In the genomic region with DNA sequence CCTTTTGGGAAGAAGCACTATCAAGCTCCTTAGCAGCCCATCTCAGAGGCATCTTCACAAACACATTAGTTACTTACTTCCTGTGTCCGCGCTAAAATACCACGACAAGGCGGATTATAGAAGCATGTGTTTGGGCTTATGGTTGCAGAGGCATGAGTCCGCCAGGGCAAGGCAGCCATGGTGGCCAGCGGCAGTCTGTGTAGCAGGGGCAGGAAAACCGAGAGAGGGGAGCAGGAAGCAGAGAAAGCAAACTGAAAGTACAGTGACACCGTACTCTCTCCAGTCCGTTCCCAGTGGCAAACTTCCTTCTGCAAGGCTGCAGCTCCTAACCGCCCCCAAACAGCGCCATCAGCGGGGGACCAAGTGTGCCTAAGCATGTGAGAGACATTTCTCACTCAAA, we compare ENCODE assay signal across 12 mouse cellular contexts. TPM values are rescaled to one million over a fixed set of nuclear protein-coding genes. Genes with fewer than 3 reads are reported as not detected.
DNase-seq lines count a peak whose midpoint lies in the region; ATAC-seq and TF ChIP-seq lines count a peak whose summit lies in the region.
"Had no signal": no experiment of that assay in that cellular context is flagged by ENCODE, and none has a peak within 500 bp of the region (broad histone marks: within the 10 kb centered on the region; RNA-seq: fewer than 3 reads in every experiment).

No protein-coding gene starts in this region.

- TF ChIP-seq EP300 in heart, adult 2 months (IDR thresholded peaks at IDR 0.05; ENCODE audit: insufficient read depth, low read depth, low read length) = no peak
- TF ChIP-seq EP300 in liver, embryonic 14.5 days (IDR thresholded peaks at IDR 0.05; ENCODE audit: low read depth) = no peak
- no peak for TF ChIP-seq EP300 in stomach, postnatal 0 days (optimal IDR thresholded peaks at IDR 0.05)

- DNase-seq in heart, adult 2 months = peak in 1 of 2 experiments; percentile 44
- DNase-seq in heart, postnatal 36 days = no peak
- DNase-seq in spleen, adult 2 months (ENCODE audit: low read depth in 1 of 2, low spot score in 2 of 2) = no peak
- DNase-seq in spleen, postnatal 36 days (ENCODE audit: low spot score in 2 of 2) = no peak
- DNase-seq in liver, embryonic 14.5 days (ENCODE audit: low read depth in 3 of 3, low spot score in 3 of 3) = no peak
- no peak for DNase-seq in stomach, postnatal 0 days (ENCODE audit: low spot score)
- no peak for DNase-seq in layer of hippocampus, adult 9-11 months
- no peak for DNase-seq in gastrocnemius, postnatal 4 days (ENCODE audit: low spot score in 2 of 2)
- DNase-seq: kidney, adult 8-10 months; right cerebral cortex, postnatal 4 days had no signal

- no peaks in the 10 kb centered on the region; the same call in 1 of the 2 replicates for H3K36me3 ChIP-seq in heart, adult 2 months (ENCODE audit: control insufficient read depth, insufficient read depth, low read length)
- H3K36me3 ChIP-seq in spleen, adult 2 months (ENCODE audit: control insufficient read depth, insufficient read depth, low read length) = no peaks in the 10 kb centered on the region
- H3K36me3 ChIP-seq in liver, embryonic 14.5 days (replicated peaks; ENCODE audit: control insufficient read depth, insufficient read depth, low read depth) = no peaks in the 10 kb centered on the region
- no peaks in the 10 kb centered on the region for H3K36me3 ChIP-seq in stomach, postnatal 0 days (ENCODE audit: control insufficient read depth, insufficient read depth, low read length)
- H3K36me3 ChIP-seq: midbrain, embryonic 15.5 days had no signal

- H3K4me3 ChIP-seq in heart, adult 2 months = peak overlapping the region; percentile 29; the same call in 1 of the 2 replicates
- peak overlapping the region; percentile 25 for H3K4me3 ChIP-seq in spleen, adult 2 months (ENCODE audit: extremely low read depth, insufficient read depth, insufficient read length)
- H3K4me3 ChIP-seq in liver, embryonic 14.5 days (ENCODE audit: insufficient read depth in 1 of 2, low read depth in 2 of 2, low read length in 2 of 2) = peak overlapping the region; percentile 34 to 43; a peak in 3 of 4 replicates
- 0 out of 2 replicates have a peak overlapping the region, but pooled peaks have one; percentile 6 for H3K4me3 ChIP-seq in stomach, postnatal 0 days (ENCODE audit: low read depth, low read length)
- H3K4me3 ChIP-seq: midbrain, embryonic 15.5 days had no signal

- H3K79me2 ChIP-seq in heart, adult 2 months (replicated peaks; ENCODE audit: control insufficient read depth, insufficient read depth, low read length) = no peaks in the 10 kb centered on the region

- H3K27me3 ChIP-seq in heart, adult 2 months (ENCODE audit: control insufficient read depth, insufficient read depth, low read length) = no peaks in the 10 kb centered on the region
- no peaks in the 10 kb centered on the region for H3K27me3 ChIP-seq in spleen, adult 2 months (ENCODE audit: control insufficient read depth, insufficient read depth, low read length)
- no peaks in the 10 kb centered on the region; the same call in 1 of the 2 replicates for H3K27me3 ChIP-seq in liver, embryonic 14.5 days (ENCODE audit: control insufficient read depth, insufficient read depth, low read length)
- H3K27me3 ChIP-seq in stomach, postnatal 0 days (ENCODE audit: control insufficient read depth, insufficient read depth, low read length) = no peaks in the 10 kb centered on the region
- H3K27me3 ChIP-seq: midbrain, embryonic 15.5 days had no signal

- peak overlapping the region; percentile 51 for H3K4me2 ChIP-seq in liver, embryonic 14.5 days (ENCODE audit: low read depth)
- no peak overlapping the region; the same call in 1 of the 2 replicates for H3K4me2 ChIP-seq in stomach, postnatal 0 days (replicated peaks; ENCODE audit: low read depth)
- H3K4me2 ChIP-seq: midbrain, embryonic 15.5 days had no signal

- no peak for ATAC-seq in liver, embryonic 14.5 days (ENCODE audit: insufficient read depth)
- ATAC-seq in stomach, postnatal 0 days (ENCODE audit: low FRiP score, low TSS enrichment) = no peak
- ATAC-seq: midbrain, embryonic 15.5 days had no signal

- peaks cover 6% of the 10 kb centered on the region for H3K4me1 ChIP-seq in heart, adult 2 months (ENCODE audit: control insufficient read depth, insufficient read depth, low read length)
- peaks cover 7% of the 10 kb centered on the region for H3K4me1 ChIP-seq in spleen, adult 2 months (ENCODE audit: control insufficient read depth, insufficient read depth, insufficient read length)
- H3K4me1 ChIP-seq in liver, embryonic 14.5 days (replicated peaks; ENCODE audit: control insufficient read depth in 2 of 2, insufficient read depth in 2 of 2, low read length in 1 of 2) = peaks cover 0 to 10% of the 10 kb centered on the region in 2 experiments; a peak in 2 of 4 replicates
- H3K4me1 ChIP-seq in stomach, postnatal 0 days (replicated peaks; ENCODE audit: control insufficient read depth, insufficient read depth) = no peaks in the 10 kb centered on the region; the same call in 1 of the 2 replicates

- H3K9ac ChIP-seq in heart, adult 2 months (ENCODE audit: low read depth, low read length) = peak overlapping the region; percentile 11
- H3K9ac ChIP-seq in liver, embryonic 14.5 days (replicated peaks) = peak overlapping the region; percentile 13; the same call in 1 of the 2 replicates
- H3K9ac ChIP-seq in stomach, postnatal 0 days (ENCODE audit: low read length) = no peak overlapping the region
- H3K9ac ChIP-seq: midbrain, embryonic 15.5 days had no signal

- no peaks in the 10 kb centered on the region for H3K9me3 ChIP-seq in liver, embryonic 14.5 days (ENCODE audit: control insufficient read depth, low read length)
- no peaks in the 10 kb centered on the region for H3K9me3 ChIP-seq in stomach, postnatal 0 days (ENCODE audit: control insufficient read depth, low read length)
- H3K9me3 ChIP-seq: midbrain, embryonic 15.5 days had no signal

- TF ChIP-seq CTCF in heart, adult 2 months (IDR thresholded peaks at IDR 0.05) = no peak
- no peak for TF ChIP-seq CTCF in spleen, adult 2 months (IDR thresholded peaks at IDR 0.05; ENCODE audit: extremely low read depth, insufficient read depth, insufficient read length, insufficient replicate concordance)
- TF ChIP-seq CTCF in liver, embryonic 14.5 days (IDR thresholded peaks at IDR 0.05; ENCODE audit: low read depth) = no peak
- no peak for TF ChIP-seq CTCF in stomach, postnatal 0 days (IDR thresholded peaks at IDR 0.05; ENCODE audit: low read depth)

- intact Hi-C loops in heart, adult 2 months (cut with DNase I) = no loop called here
- intact Hi-C loops in heart, postnatal 36 days (cut with DNase I) = no loop called here

- peak overlapping the region; percentile 7; the same call in 1 of the 2 replicates for H3K27ac ChIP-seq in heart, adult 2 months
- no peak overlapping the region for H3K27ac ChIP-seq in spleen, adult 2 months (ENCODE audit: insufficient read depth, low read length)
- H3K27ac ChIP-seq in liver, embryonic 14.5 days = no peak overlapping the region
- no peak overlapping the region for H3K27ac ChIP-seq in stomach, postnatal 0 days (replicated peaks)
- H3K27ac ChIP-seq: midbrain, embryonic 15.5 days had no signal

- WGBS in heart, adult 2 months = 45% methylated on average over 12 of the region's 12 CpGs
- WGBS in spleen, adult 2 months = 66% methylated on average over 12 of the region's 12 CpGs
- 32% methylated on average over 12 of the region's 12 CpGs for WGBS in liver, embryonic 14.5 days (ENCODE audit: insufficient replicate concordance)
- WGBS in stomach, postnatal 0 days = 57% methylated on average over 12 of the region's 12 CpGs

- no peak for TF ChIP-seq POLR2A in heart, adult 2 months (IDR thresholded peaks at IDR 0.05; ENCODE audit: insufficient read depth, low read depth, low read length)
- no peak for TF ChIP-seq POLR2A in spleen, adult 2 months (IDR thresholded peaks at IDR 0.05; ENCODE audit: low read depth, low read length)

RNA-seq across cellular contexts. Expression of a gene that starts 3.1 kb away (rescaled TPM):
- 10 to 100 TPM; 13.0 to 13.3 TPM for total RNA-seq in heart, adult 2 months (2021)
- polyA plus RNA-seq in heart, adult 2 months (2012; rRNA removed) = 37.5 and 40.5 TPM in 2 replicates
- 10 to 100 TPM; 14.5 to 14.9 TPM for total RNA-seq in heart, postnatal 36 days (2021)
- polyA plus RNA-seq in spleen, adult 2 months (2012; rRNA removed) = 15.3 and 18.3 TPM in 2 replicates
- polyA plus RNA-seq in liver, embryonic 14.5 days (2012; rRNA removed) = 2.2 and 2.4 TPM in 2 replicates
- 0.90 and 1.2 TPM in 2 replicates for polyA plus RNA-seq in liver, embryonic 14.5 days (2014; fragmentation: Nextera tagmentation; extraction: Ambion mirVana)
- polyA plus RNA-seq in stomach, postnatal 0 days (2015; fragmentation: Nextera tagmentation; extraction: Ambion mirVana) = 15.6 and 17.2 TPM in 2 replicates
- 10 to 100 TPM; 21.0 to 21.6 TPM for total RNA-seq in gastrocnemius, postnatal 4 days (2021)

RNA-seq across cellular contexts. Expression of a gene that starts 18.8 kb away (rescaled TPM):
- total RNA-seq in heart, adult 2 months (2021) = under 1 TPM in 1 of 2 experiments, not detected in 1; 0.23 TPM
- 0.08 and 0.32 TPM in 2 replicates for polyA plus RNA-seq in heart, adult 2 months (2012; rRNA removed)
- not detected for total RNA-seq in heart, postnatal 36 days (2021)
- polyA plus RNA-seq in spleen, adult 2 months (2012; rRNA removed) = 0.44 and 0.62 TPM in 2 replicates
- polyA plus RNA-seq in liver, embryonic 14.5 days (2012; rRNA removed) = 1.1 TPM in 2 replicates
- 0.42 and 0.99 TPM in 2 replicates for polyA plus RNA-seq in liver, embryonic 14.5 days (2014; fragmentation: Nextera tagmentation; extraction: Ambion mirVana)
- 2.5 and 2.8 TPM in 2 replicates for polyA plus RNA-seq in stomach, postnatal 0 days (2015; fragmentation: Nextera tagmentation; extraction: Ambion mirVana)
- 10 to 100 TPM; 13.3 to 14.8 TPM for total RNA-seq in gastrocnemius, postnatal 4 days (2021)
- total RNA-seq: layer of hippocampus, adult 8-10 months had no signal

RNA-seq across cellular contexts. Expression of a gene that starts 28.5 kb away (rescaled TPM):
- 10 to 100 TPM; 35.0 to 48.8 TPM for total RNA-seq in heart, adult 2 months (2021)
- 73.7 and 89.2 TPM in 2 replicates for polyA plus RNA-seq in heart, adult 2 months (2012; rRNA removed)
- total RNA-seq in heart, postnatal 36 days (2021) = 10 to 100 TPM; 43.3 to 45.7 TPM
- 8.1 and 14.7 TPM in 2 replicates for polyA plus RNA-seq in spleen, adult 2 months (2012; rRNA removed)
- 0.49 and 0.60 TPM in 2 replicates for polyA plus RNA-seq in liver, embryonic 14.5 days (2012; rRNA removed)
- 0.49 and 0.63 TPM in 2 replicates for polyA plus RNA-seq in liver, embryonic 14.5 days (2014; fragmentation: Nextera tagmentation; extraction: Ambion mirVana)
- 89.9 and 99.8 TPM in 2 replicates for polyA plus RNA-seq in stomach, postnatal 0 days (2015; fragmentation: Nextera tagmentation; extraction: Ambion mirVana)
- total RNA-seq in gastrocnemius, postnatal 4 days (2021) = 100 to 1,000 TPM; 527 to 572 TPM
